Mouse (Mus musculus) CH12.LX (cell line): ENCODE measurements at regions not wholly inside any gene's neighbourhood (a gene's known extent, or its start where the extent isn't known, plus 50 kb on each side); places are given as distances from the start of the nearest gene placed in this dataset.

ENCODE experiments used
- DNase-seq: peaks from one replicate; pipeline ENCODE4 v3.0.0-alpha.2; 2013; ENCODE audit errors: extremely low read depth
- H3K27ac ChIP-seq: 2 replicates; pipeline ENCODE4 v1.5.1; 2012; ENCODE audit warnings: low read depth, mild to moderate bottlenecking, control low read depth, moderate library complexity; ENCODE audit not compliant: insufficient read depth
- H3K27me3 ChIP-seq: replicated peaks from 2 replicates; pipeline ENCODE3; 2012; ENCODE audit warnings: inconsistent platforms
- H3K36me3 ChIP-seq, 2 experiments: replicated peaks in 1 of 2; 2 replicates each; pipeline versions ENCODE3 to v1.6.1; 2012; ENCODE audit warnings: inconsistent platforms in 1 of 2, low read length in 1 of 2, mild to moderate bottlenecking in 1 of 2, mixed read lengths in 1 of 2, moderate library complexity in 1 of 2; ENCODE audit not compliant: control insufficient read depth in 1 of 2, insufficient read depth in 1 of 2
- H3K4me1 ChIP-seq, 2 experiments: 2 replicates each; pipeline ENCODE4 v1.6.1; 2012; ENCODE audit warnings: inconsistent platforms in 1 of 2, moderate library complexity in 1 of 2; ENCODE audit not compliant: insufficient read depth in 2 of 2, control insufficient read depth in 1 of 2
- H3K4me2 ChIP-seq: 2 replicates; pipeline ENCODE4 v1.6.1; 2012; ENCODE audit warnings: low read depth, mild to moderate bottlenecking, control low read depth; ENCODE audit not compliant: poor library complexity, insufficient read depth, severe bottlenecking
- H3K4me3 ChIP-seq, 3 experiments: fragments of 150-350 bp in 1 of 3; sonication (generic) in 1 of 3; replicated peaks in 1 of 3; 2 replicates each; pipeline versions ENCODE3 to v1.5.1; 2011 to 2012; ENCODE audit warnings: low read depth in 2 of 3, low read length in 2 of 3, mild to moderate bottlenecking in 2 of 3, moderate library complexity in 2 of 3, control low read depth in 1 of 3, improper control_type of control experiment in 1 of 3, inconsistent platforms in 1 of 3, mixed read lengths in 1 of 3; ENCODE audit not compliant: poor library complexity in 1 of 3
- H3K79me2 ChIP-seq: replicated peaks from 2 replicates; pipeline ENCODE4 v1.6.1; 2012; ENCODE audit warnings: mild to moderate bottlenecking, moderate library complexity; ENCODE audit not compliant: control insufficient read depth, poor library complexity, insufficient read depth, severe bottlenecking; ENCODE audit errors: extremely low read depth
- H3K9ac ChIP-seq: 2 replicates; pipeline ENCODE4 v1.6.1; 2012; ENCODE audit warnings: low read depth, mild to moderate bottlenecking, control low read depth, moderate library complexity; ENCODE audit not compliant: insufficient read depth
- H3K9me3 ChIP-seq: replicated peaks from 2 replicates; pipeline ENCODE3; 2012; ENCODE audit warnings: low read length, inconsistent platforms, mixed read lengths
- CHD1 ChIP-seq: IDR thresholded peaks from 2 replicates; pipeline ENCODE4 v1.6.1; 2012; ENCODE audit warnings: low read depth, low read length, improper control_type of control experiment, inconsistent platforms
- CHD2 ChIP-seq: IDR thresholded peaks from 2 replicates; pipeline ENCODE4 v1.6.1; 2011; ENCODE audit warnings: low read length, improper control_type of control experiment
- CTCF ChIP-seq, 2 experiments: IDR thresholded peaks in 1 of 2; conservative IDR thresholded peaks in 1 of 2; 2 replicates each; pipeline ENCODE4 v1.5.1; 2011 to 2012; ENCODE audit warnings: low read depth in 2 of 2, low read length in 2 of 2, improper control_type of control experiment in 1 of 2, inconsistent platforms in 1 of 2, mild to moderate bottlenecking in 1 of 2, moderate library complexity in 1 of 2
- E2F4 ChIP-seq: IDR thresholded peaks from 2 replicates; pipeline ENCODE4 v1.6.1; 2011; ENCODE audit warnings: low read depth, low read length, improper control_type of control experiment; ENCODE audit not compliant: insufficient replicate concordance
- EP300 ChIP-seq: IDR thresholded peaks from 2 replicates; pipeline ENCODE4 v1.6.1; 2011; ENCODE audit warnings: low read length, improper control_type of control experiment
- JUN ChIP-seq: IDR thresholded peaks from 2 replicates; pipeline ENCODE4 v1.6.1; 2011; ENCODE audit warnings: low read depth, mild to moderate bottlenecking, low read length, improper control_type of control experiment, moderate library complexity; ENCODE audit not compliant: insufficient read depth
- JUND ChIP-seq: conservative IDR thresholded peaks from 2 replicates; pipeline ENCODE4 v1.6.1; 2011; ENCODE audit warnings: low read depth, low read length, improper control_type of control experiment
- KAT2A ChIP-seq: IDR thresholded peaks from 2 replicates; pipeline ENCODE4 v1.6.1; 2012; ENCODE audit warnings: low read length, improper control_type of control experiment, inconsistent platforms; ENCODE audit not compliant: insufficient replicate concordance
- MXI1 ChIP-seq: IDR thresholded peaks from 2 replicates; pipeline ENCODE4 v1.6.1; 2011; ENCODE audit warnings: mild to moderate bottlenecking, low read depth, low read length, improper control_type of control experiment
- NELFE ChIP-seq: IDR thresholded peaks from 2 replicates; pipeline ENCODE4 v1.6.1; 2011; ENCODE audit warnings: low read depth, low read length, improper control_type of control experiment
- NRF1 ChIP-seq: IDR thresholded peaks from 2 replicates; pipeline ENCODE4 v1.6.1; 2014; ENCODE audit warnings: low read depth, mild to moderate bottlenecking, inconsistent platforms, low read length, improper control_type of control experiment, moderate library complexity
- POLR2A ChIP-seq: IDR thresholded peaks from 2 replicates; pipeline ENCODE4 v1.6.1; 2011; ENCODE audit warnings: low read depth, mild to moderate bottlenecking, improper control_type of control experiment, low read length
- POLR2AphosphoS2 ChIP-seq: IDR thresholded peaks from 2 replicates; pipeline ENCODE4 v1.6.1; 2011; ENCODE audit warnings: low read depth, low read length, improper control_type of control experiment
- SIN3A ChIP-seq: IDR thresholded peaks from 2 replicates; pipeline ENCODE4 v1.6.1; 2012; ENCODE audit warnings: low read length, improper control_type of control experiment, inconsistent platforms
- SMC3 ChIP-seq: IDR thresholded peaks from 2 replicates; pipeline ENCODE4 v1.6.1; 2011; ENCODE audit warnings: low read depth, low read length, improper control_type of control experiment
- UBTF ChIP-seq: IDR thresholded peaks from 2 replicates; pipeline ENCODE4 v1.6.1; 2012; ENCODE audit warnings: low read depth, mild to moderate bottlenecking, inconsistent platforms, low read length, improper control_type of control experiment, moderate library complexity
- USF1 ChIP-seq: IDR thresholded peaks from 2 replicates; pipeline ENCODE4 v1.6.1; 2014; ENCODE audit warnings: low read depth, mild to moderate bottlenecking, inconsistent platforms, low read length, improper control_type of control experiment
- USF2 ChIP-seq: conservative IDR thresholded peaks from 2 replicates; pipeline ENCODE4 v1.6.1; 2011; ENCODE audit warnings: low read depth, low read length, improper control_type of control experiment
- ZKSCAN1 ChIP-seq: IDR thresholded peaks from 2 replicates; pipeline ENCODE4 v1.6.1; 2012; ENCODE audit warnings: low read depth, inconsistent platforms, low read length, improper control_type of control experiment, borderline replicate concordance
- ZNF384 ChIP-seq: IDR thresholded peaks from 2 replicates; pipeline ENCODE4 v1.6.1; 2012; ENCODE audit warnings: low read depth, low read length, improper control_type of control experiment, inconsistent platforms
- dilution Hi-C: fragments of 300-500 bp; cut with MboI; formaldehyde crosslinking; loops from 2 replicates; pipeline ENCODE4 v1.14.3; 2020; ENCODE audit warnings: low sequenced_read_pairs; ENCODE audit not compliant: extremely low pct_unique_long_range_greater_than_20kb, extremely low pct_ligation_motif_present
- in situ Hi-C: fragments of 300-500 bp; cut with MboI; formaldehyde crosslinking; loops from 3 replicates; pipeline ENCODE4 v1.14.3; 2019; ENCODE audit warnings: low sequenced_read_pairs, low pct_ligation_motif_present, low pct_unique_long_range_greater_than_20kb, mixed read lengths

- DNase-seq = no peak
- dilution Hi-C loops (no loop called here), in situ Hi-C loops (no loop called here)
- Histone ChIP-seq H3K9ac (no peak overlapping the region), H3K9me3 (no peaks in the 10 kb centered on the region), H3K4me1 (no peaks in the 10 kb centered on the region), H3K27ac (no peak overlapping the region), H3K27me3 (no peaks in the 10 kb centered on the region), H3K79me2 (no peaks in the 10 kb centered on the region), H3K4me3 (no peak overlapping the region), H3K36me3 (no peaks in the 10 kb centered on the region), H3K4me2 (no peak overlapping the region)
- TF ChIP-seq CHD1 = no peak
- TF ChIP-seq ZKSCAN1 = no peak
- no peak for TF ChIP-seq JUND
- TF ChIP-seq USF1 = no peak
- TF ChIP-seq UBTF = no peak
- TF ChIP-seq KAT2A = no peak
- no peak for TF ChIP-seq EP300
- TF ChIP-seq MXI1 = no peak
- TF ChIP-seq NELFE = no peak
- no peak for TF ChIP-seq SMC3
Measured at GRCm38 (mm10) chr13:16550060-16550459, 538.4 kb downstream of the Inhba start.

GRCm38 (mm10) chr13:16564988-16565387 lies 553.3 kb downstream of the Inhba start:
- H3K9ac ChIP-seq = no peak overlapping the region
- H3K79me2 ChIP-seq = no peaks in the 10 kb centered on the region
- H3K27ac ChIP-seq = no peak overlapping the region
- H3K27me3 ChIP-seq = no peaks in the 10 kb centered on the region
- DNase-seq = no peak
- H3K36me3 ChIP-seq = no peaks in the 10 kb centered on the region
- H3K4me3 ChIP-seq = no peak overlapping the region
- TF ChIP-seq SIN3A (no peak), NRF1 (no peak), ZNF384 (no peak), USF2 (no peak), JUND (no peak), KAT2A (no peak), NELFE (no peak), CTCF (conservative IDR thresholded peaks at IDR 0.05 in 1 of 2, IDR thresholded peaks at IDR 0.05 in 1 of 2; ENCODE audit: low read depth in 2 of 2, low read length in 2 of 2) (no peak), CHD2 (no peak), E2F4 (no peak), JUN (no peak), POLR2AphosphoS2 (no peak), POLR2A (no peak)
- dilution Hi-C loops (no loop called here), in situ Hi-C loops (no loop called here)
- H3K9me3 ChIP-seq = no peaks in the 10 kb centered on the region
- H3K4me1 ChIP-seq = no peaks in the 10 kb centered on the region
- no peak overlapping the region for H3K4me2 ChIP-seq
